Mouse (Mus musculus) kidney, postnatal 14 days (tissue): ENCODE results near the gene Dnajc3.

Source experiments
- DNase-seq: peaks from one replicate; pipeline ENCODE4 v3.0.0; 2022; ENCODE audit warnings: mixed read lengths

Dnajc3 gene

GRCm38 (mm10) chr14:118937533-118938492 lies at the start of gene Dnajc3:
Gene Dnajc3 (plus strand): TSS chr14:118937976.
- DNase-seq = peak; percentile 100

- no peak for DNase-seq
Observed at GRCm38 (mm10) chr14:118890101-118890500, 47.7 kb upstream of the Dnajc3 start.

GRCm38 (mm10) chr14:118895228-118895627 lies 42.5 kb upstream of the Dnajc3 start:
- peak; percentile 48 for DNase-seq

GRCm38 (mm10) chr14:118895655-118896054 lies 42.1 kb upstream of the Dnajc3 start:
- peak; percentile 72 for DNase-seq

- DNase-seq = no peak
Observed at GRCm38 (mm10) chr14:118899940-118900339, 37.8 kb upstream of the Dnajc3 start.

GRCm38 (mm10) chr14:118900911-118901310 lies 36.9 kb upstream of the Dnajc3 start:
- DNase-seq = no peak

GRCm38 (mm10) chr14:118903397-118903796 lies 34.4 kb upstream of the Dnajc3 start:
- DNase-seq = no peak

GRCm38 (mm10) chr14:118903867-118904562 lies 33.8 kb upstream of the Dnajc3 start:
- no peak for DNase-seq

GRCm38 (mm10) chr14:118907592-118907991 lies 30.2 kb upstream of the Dnajc3 start:
- DNase-seq = no peak

- peak; percentile 26 for DNase-seq
Observed at GRCm38 (mm10) chr14:118909872-118910271, 27.9 kb upstream of the Dnajc3 start.

GRCm38 (mm10) chr14:118910332-118911222 lies 27.2 kb upstream of the Dnajc3 start:
- peak; percentile 80 for DNase-seq

GRCm38 (mm10) chr14:118911521-118911920 lies 26.3 kb upstream of the Dnajc3 start:
- DNase-seq = no peak

GRCm38 (mm10) chr14:118913651-118914050 lies 24.1 kb upstream of the Dnajc3 start:
- DNase-seq = no peak

- peak; percentile 52 for DNase-seq
Observed at GRCm38 (mm10) chr14:118919025-118919424, 18.8 kb upstream of the Dnajc3 start.

GRCm38 (mm10) chr14:118920654-118921053 lies 17.1 kb upstream of the Dnajc3 start:
- no peak for DNase-seq

- no peak for DNase-seq
Observed at GRCm38 (mm10) chr14:118922251-118922650, 15.5 kb upstream of the Dnajc3 start.

- peak; percentile 38 for DNase-seq
Observed at GRCm38 (mm10) chr14:118922667-118923184, 15.1 kb upstream of the Dnajc3 start.

- DNase-seq = peak; percentile 78
Observed at GRCm38 (mm10) chr14:118924673-118925615, 12.8 kb upstream of the Dnajc3 start, which contains the start of gene Dzip1. Gene Dzip1 (minus strand): TSS chr14:118925460.

- no peak for DNase-seq
Observed at GRCm38 (mm10) chr14:118928565-118928964, 9.2 kb upstream of the Dnajc3 start.

- no peak for DNase-seq
Observed at GRCm38 (mm10) chr14:118929779-118930178, 8.0 kb upstream of the Dnajc3 start.

GRCm38 (mm10) chr14:118930777-118931176 lies 7.0 kb upstream of the Dnajc3 start:
- no peak for DNase-seq
